Mouse (Mus musculus): ENCODE data around the gene Ganc.

- TF ChIP-seq CTCF (IDR thresholded peaks at IDR 0.05; ENCODE audit: extremely low read depth, insufficient read depth, low read length) (no peak), POLR2A (IDR thresholded peaks at IDR 0.05; ENCODE audit: extremely low read depth, insufficient read depth, low read length) (no peak)
These were observed 100.3 kb downstream of the Ganc start for GRCm38 (mm10) chr2:120503992-120504391.
